Mouse (Mus musculus) splenic B cell, adult 2 months (primary cell): ENCODE measurements around the gene U90926.
"Not testable (repeated sequence)": the region's sequence is repeated elsewhere in the genome, so short reads cannot be mapped to it uniquely, and the experiment has no call there.

Experiments
- DNase-seq: peaks from one replicate; pipeline ENCODE4 v3.0.0-alpha.2; 2011; ENCODE audit warnings: low read depth, low spot score
- H3K27me3 ChIP-seq: 2 replicates; pipeline ENCODE4 v1.6.1; 2012; ENCODE audit warnings: mild to moderate bottlenecking, low read length, moderate library complexity, mixed read lengths; ENCODE audit not compliant: control insufficient read depth, poor library complexity, insufficient read depth, severe bottlenecking
- H3K36me3 ChIP-seq: 2 replicates; pipeline ENCODE4 v1.6.1; 2012; ENCODE audit warnings: mild to moderate bottlenecking, low read length, moderate library complexity, mixed read lengths; ENCODE audit not compliant: control insufficient read depth, poor library complexity, insufficient read depth, severe bottlenecking

The U90926 gene

GRCm38 (mm10) chr5:92196895-92197811 lies 18.1 kb downstream of the U90926 start:
- Histone ChIP-seq H3K36me3 (peaks cover 17% of the 10 kb centered on the region), H3K27me3 (no peaks in the 10 kb centered on the region)
- no peak for DNase-seq

- H3K36me3 ChIP-seq = peaks cover 15% of the 10 kb centered on the region
- H3K27me3 ChIP-seq = not testable (repeated sequence)
- DNase-seq = peak; percentile 31
These were observed 19.5 kb downstream of the U90926 start for GRCm38 (mm10) chr5:92195716-92196115.

- Histone ChIP-seq H3K27me3 (no peaks in the 10 kb centered on the region), H3K36me3 (peaks cover 16% of the 10 kb centered on the region; the same call in 1 of the 2 replicates)
- DNase-seq = no peak
These were observed 26.2 kb downstream of the U90926 start for GRCm38 (mm10) chr5:92188881-92189483.

GRCm38 (mm10) chr5:92183071-92183830 lies 32.0 kb downstream of the U90926 start:
- Histone ChIP-seq H3K36me3 (peaks cover 8% of the 10 kb centered on the region), H3K27me3 (no peaks in the 10 kb centered on the region)
- no peak for DNase-seq

GRCm38 (mm10) chr5:92165976-92166375 lies 49.2 kb downstream of the U90926 start:
- DNase-seq = no peak
- H3K36me3 ChIP-seq = peaks cover 17% of the 10 kb centered on the region

More at GRCm38 (mm10) chr5:92165976-92166375, 49.2 kb downstream of the U90926 start:
- no peaks in the 10 kb centered on the region for H3K27me3 ChIP-seq
